Mouse (Mus musculus): ENCODE results near the gene Cox4i1. TPM values are rescaled to one million over a fixed set of nuclear protein-coding genes. Genes with fewer than 3 reads are reported as not detected.

The Cox4i1 gene
- total and polyA plus RNA-seq, 3 experiments, result 519 to 970 (median 711) TPM

GRCm38 (mm10) chr8:120656322-120657052 is 11.5 kb upstream of the Cox4i1 start:
- no peak overlapping the region for H3K4me2 ChIP-seq (ENCODE audit: insufficient read depth, low read depth, poor library complexity, severe bottlenecking)
- 0 out of 2 replicates have a peak, but pooled peaks cover 2% of the 10 kb centered on the region for H3K79me2 ChIP-seq (replicated peaks; ENCODE audit: control insufficient read depth, extremely low read depth, insufficient read depth, poor library complexity, severe bottlenecking)
- dilution Hi-C loops (cut with MboI; ENCODE audit: extremely low pct_ligation_motif_present, extremely low pct_unique_long_range_greater_than_20kb, low sequenced_read_pairs) (no loop called here), in situ Hi-C loops (cut with MboI; ENCODE audit: low pct_ligation_motif_present, low pct_unique_long_range_greater_than_20kb, low sequenced_read_pairs) (no loop called here)
- H3K27me3 ChIP-seq (replicated peaks), result no peaks in the 10 kb centered on the region
- TF ChIP-seq RCOR1 (conservative IDR thresholded peaks at IDR 0.05; ENCODE audit: low read depth, low read length) (no peak), NRF1 (IDR thresholded peaks at IDR 0.05; ENCODE audit: low read depth, low read length) (no peak), CTCF (conservative IDR thresholded peaks at IDR 0.05 in 1 of 2, IDR thresholded peaks at IDR 0.05 in 1 of 2; ENCODE audit: low read depth in 2 of 2, low read length in 2 of 2) (no peak), MAX (IDR thresholded peaks at IDR 0.05; ENCODE audit: low read length) (no peak), CHD2 (IDR thresholded peaks at IDR 0.05; ENCODE audit: low read length) (no peak)
- H3K27ac ChIP-seq (ENCODE audit: insufficient read depth, low read depth), result no peak overlapping the region
- no peak overlapping the region for H3K9ac ChIP-seq (ENCODE audit: insufficient read depth, low read depth)
- H3K4me3 ChIP-seq (replicated peaks in 1 of 3; ENCODE audit: low read depth in 2 of 3, low read length in 2 of 3, poor library complexity in 1 of 3), result no peak overlapping the region
- H3K9me3 ChIP-seq (replicated peaks; ENCODE audit: low read length), result no peaks in the 10 kb centered on the region
- peaks cover 0 to 11% of the 10 kb centered on the region in 2 experiments; a peak in 2 of 4 replicates for H3K4me1 ChIP-seq (ENCODE audit: control insufficient read depth in 1 of 2, insufficient read depth in 2 of 2)
- peaks cover 58 to 92% of the 10 kb centered on the region in 2 experiments for H3K36me3 ChIP-seq (replicated peaks in 1 of 2; ENCODE audit: control insufficient read depth in 1 of 2, insufficient read depth in 1 of 2, low read length in 1 of 2)
- DNase-seq (ENCODE audit: extremely low read depth), result no peak

- DNase-seq (ENCODE audit: extremely low read depth), result no peak
- in situ Hi-C loops (cut with MboI; ENCODE audit: low pct_ligation_motif_present, low pct_unique_long_range_greater_than_20kb, low sequenced_read_pairs), result no loop called here
- Histone ChIP-seq H3K27me3 (replicated peaks) (no peaks in the 10 kb centered on the region), H3K9me3 (replicated peaks; ENCODE audit: low read length) (no peaks in the 10 kb centered on the region), H3K4me1 (ENCODE audit: control insufficient read depth in 1 of 2, insufficient read depth in 2 of 2) (peaks cover 0 to 11% of the 10 kb centered on the region in 2 experiments; a peak in 2 of 4 replicates), H3K9ac (ENCODE audit: insufficient read depth, low read depth) (no peak overlapping the region), H3K36me3 (replicated peaks in 1 of 2; ENCODE audit: control insufficient read depth in 1 of 2, insufficient read depth in 1 of 2, low read length in 1 of 2) (peaks cover 58 to 93% of the 10 kb centered on the region in 2 experiments), H3K4me3 (replicated peaks in 1 of 3; ENCODE audit: low read depth in 2 of 3, low read length in 2 of 3, poor library complexity in 1 of 3) (no peak overlapping the region), H3K4me2 (ENCODE audit: insufficient read depth, low read depth, poor library complexity, severe bottlenecking) (no peak overlapping the region), H3K27ac (ENCODE audit: insufficient read depth, low read depth) (no peak overlapping the region), H3K79me2 (replicated peaks; ENCODE audit: control insufficient read depth, extremely low read depth, insufficient read depth, poor library complexity, severe bottlenecking) (0 out of 2 replicates have a peak, but pooled peaks cover 2% of the 10 kb centered on the region)
- dilution Hi-C loops (cut with MboI; ENCODE audit: extremely low pct_ligation_motif_present, extremely low pct_unique_long_range_greater_than_20kb, low sequenced_read_pairs), result no loop called here
- TF ChIP-seq USF1 (IDR thresholded peaks at IDR 0.05; ENCODE audit: low read depth, low read length), result no peak
- no peak for TF ChIP-seq ETS1 (conservative IDR thresholded peaks at IDR 0.05; ENCODE audit: low read depth, low read length)
- no peak for TF ChIP-seq E2F4 (IDR thresholded peaks at IDR 0.05; ENCODE audit: insufficient replicate concordance, low read depth, low read length)
- TF ChIP-seq MAX (IDR thresholded peaks at IDR 0.05; ENCODE audit: low read length), result no peak
- TF ChIP-seq SMC3 (IDR thresholded peaks at IDR 0.05; ENCODE audit: low read depth, low read length), result no peak
- no peak for TF ChIP-seq CHD1 (IDR thresholded peaks at IDR 0.05; ENCODE audit: low read depth, low read length)
- no peak for TF ChIP-seq BHLHE40 (IDR thresholded peaks at IDR 0.05; ENCODE audit: low read depth, low read length)
- no peak for TF ChIP-seq ZKSCAN1 (IDR thresholded peaks at IDR 0.05; ENCODE audit: borderline replicate concordance, low read depth, low read length)
- TF ChIP-seq MXI1 (IDR thresholded peaks at IDR 0.05; ENCODE audit: low read depth, low read length), result no peak
- no peak for TF ChIP-seq ELF1 (IDR thresholded peaks at IDR 0.05; ENCODE audit: low read depth, low read length)
- TF ChIP-seq MYC (IDR thresholded peaks at IDR 0.05; ENCODE audit: low read depth, low read length), result no peak
- TF ChIP-seq RCOR1 (conservative IDR thresholded peaks at IDR 0.05; ENCODE audit: low read depth, low read length), result no peak
- no peak for TF ChIP-seq JUND (conservative IDR thresholded peaks at IDR 0.05; ENCODE audit: low read depth, low read length)
- no peak for TF ChIP-seq MAFK (IDR thresholded peaks at IDR 0.05; ENCODE audit: insufficient replicate concordance, low read length)
- no peak for TF ChIP-seq PAX5 (IDR thresholded peaks at IDR 0.05; ENCODE audit: low read length)
Observed at GRCm38 (mm10) chr8:120657415-120657814, 10.6 kb upstream of the Cox4i1 start.
